Mouse (Mus musculus) forebrain, postnatal 0 days (tissue): Measurements from ENCODE around the gene Nfx1. TPM values are rescaled to one million over a fixed set of nuclear protein-coding genes. Genes with fewer than 3 reads are reported as not detected.
A peak's percentile ranks its signal among the peaks of the same experiment; 100 is the strongest.

Experiments used
- ATAC-seq: fragments of 200-750 bp; cut with Nextera tagmentation; 2 replicates; pipeline ENCODE4 v1.8.0; 2017; ENCODE audit warnings: mild to moderate bottlenecking, moderate library complexity
- DNase-seq: peaks from one replicate; pipeline ENCODE4 v3.0.0-alpha.2; 2015
- H3K27ac ChIP-seq: fragments of 300-500 bp; sonication (generic); 2 replicates; pipeline ENCODE4 v1.5.1; 2014; ENCODE audit warnings: low read depth, mild to moderate bottlenecking, antibody characterized with exemption, low read length, moderate library complexity, mixed read lengths
- H3K27me3 ChIP-seq: fragments of 300-500 bp; sonication (generic); 2 replicates; pipeline ENCODE4 v1.6.1; 2014; ENCODE audit warnings: mild to moderate bottlenecking, low read length, mixed read lengths; ENCODE audit not compliant: insufficient read depth
- H3K36me3 ChIP-seq: fragments of 300-500 bp; sonication (generic); 2 replicates; pipeline ENCODE4 v1.6.1; 2014; ENCODE audit warnings: mild to moderate bottlenecking, moderate library complexity; ENCODE audit not compliant: insufficient read depth
- H3K4me1 ChIP-seq: fragments of 300-500 bp; sonication (generic); 2 replicates; pipeline ENCODE4 v1.6.1; 2014; ENCODE audit warnings: antibody characterized with exemption; ENCODE audit not compliant: insufficient read depth
- H3K4me2 ChIP-seq: fragments of 300-500 bp; sonication (generic); 2 replicates; pipeline ENCODE4 v1.6.1; 2014; ENCODE audit warnings: low read depth, mild to moderate bottlenecking, moderate library complexity
- H3K4me3 ChIP-seq: fragments of 300-500 bp; sonication (generic); 2 replicates; pipeline ENCODE4 v1.5.1; 2014; ENCODE audit warnings: low read depth, low read length, mixed read lengths
- H3K9ac ChIP-seq: fragments of 300-500 bp; sonication (generic); 2 replicates; pipeline ENCODE4 v1.6.1; 2014; ENCODE audit warnings: mild to moderate bottlenecking
- H3K9me3 ChIP-seq: fragments of 300-500 bp; sonication (generic); 2 replicates; pipeline ENCODE4 v1.6.1; 2016; ENCODE audit warnings: low read length
- CTCF ChIP-seq: sonication (generic); IDR thresholded peaks from 2 replicates; pipeline ENCODE4 v1.5.1; 2016; ENCODE audit warnings: antibody characterized with exemption, control low read depth, low read depth
- WGBS: fragments of 180-500 bp; shearing (Covaris S2); extraction: QIAGEN DNeasy Blood & Tissue Kit; methylation state at CpG from one replicate; pipeline ENCODE4 v1.1.7; 2014; 5-methylcytosine and 5-hydroxymethylcytosine counted together
- polyA plus RNA-seq: library from polyadenylated mRNA; unstranded; fragments of >200 nt; fragmentation: Nextera tagmentation; extraction: Ambion mirVana; gene quantifications from 2 replicates; pipeline ENCODE4 v1.2.1, GENCODE M21; 2015
- total RNA-seq: library from RNA; depleted of rRNA; stranded (reverse); fragments of >200 nt; gene quantifications from 2 replicates; pipeline ENCODE4 v1.2.3, GENCODE M21; 2014

Nfx1 gene
- total and polyA plus RNA-seq, 2 experiments from 2014 or later = 68.4 to 92.1 TPM

- no peak overlapping the region for H3K9ac ChIP-seq
- ATAC-seq (no peak), DNase-seq (no peak)
- H3K36me3 ChIP-seq = no peaks in the 10 kb centered on the region
- H3K27me3 ChIP-seq = no peaks in the 10 kb centered on the region
- no peaks in the 10 kb centered on the region for H3K4me1 ChIP-seq
- no peak for TF ChIP-seq CTCF
- no peak overlapping the region for H3K27ac ChIP-seq
- 83% methylated on average over 13 of the region's 13 CpGs for WGBS
- no peak overlapping the region for H3K4me2 ChIP-seq
- no peak overlapping the region for H3K4me3 ChIP-seq
- no peaks in the 10 kb centered on the region for H3K9me3 ChIP-seq
Measured at GRCm38 (mm10) chr4:41055111-41055510, 84.4 kb downstream of the Nfx1 start.

GRCm38 (mm10) chr4:41056253-41056652, 85.5 kb downstream of the Nfx1 start:
- DNase-seq (no peak), ATAC-seq (no peak)
- Histone ChIP-seq H3K36me3 (no peaks in the 10 kb centered on the region), H3K4me1 (no peaks in the 10 kb centered on the region), H3K9ac (no peak overlapping the region), H3K27ac (no peak overlapping the region), H3K4me2 (no peak overlapping the region), H3K4me3 (no peak overlapping the region), H3K27me3 (no peaks in the 10 kb centered on the region), H3K9me3 (no peaks in the 10 kb centered on the region)
- WGBS = 23% methylated on average over 1 of the region's 1 CpGs
- no peak for TF ChIP-seq CTCF

GRCm38 (mm10) chr4:41056742-41057332, 86.1 kb downstream of the Nfx1 start:
- no peak for DNase-seq
- no peak overlapping the region for H3K27ac ChIP-seq
- H3K9me3 ChIP-seq = no peaks in the 10 kb centered on the region
- no peak for ATAC-seq
- H3K4me2 ChIP-seq = no peak overlapping the region
- H3K9ac ChIP-seq = no peak overlapping the region
- H3K4me3 ChIP-seq = no peak overlapping the region
- no peak for TF ChIP-seq CTCF
- H3K4me1 ChIP-seq = no peaks in the 10 kb centered on the region
- H3K36me3 ChIP-seq = no peaks in the 10 kb centered on the region
- no peaks in the 10 kb centered on the region for H3K27me3 ChIP-seq
- WGBS = 69% methylated on average over 7 of the region's 7 CpGs

- no peak for TF ChIP-seq CTCF
Measured at GRCm38 (mm10) chr4:41057361-41057760, 86.7 kb downstream of the Nfx1 start.

GRCm38 (mm10) chr4:41063351-41063750, 92.6 kb downstream of the Nfx1 start:
- ATAC-seq (no peak), DNase-seq (no peak)
- no peaks in the 10 kb centered on the region for H3K9me3 ChIP-seq
- H3K9ac ChIP-seq = no peak overlapping the region
- no peaks in the 10 kb centered on the region for H3K36me3 ChIP-seq
- WGBS = 62% methylated on average over 3 of the region's 3 CpGs
- no peak overlapping the region for H3K4me3 ChIP-seq
- H3K4me1 ChIP-seq = no peaks in the 10 kb centered on the region
- TF ChIP-seq CTCF = no peak
- no peaks in the 10 kb centered on the region for H3K27me3 ChIP-seq
- H3K27ac ChIP-seq = no peak overlapping the region
- no peak overlapping the region for H3K4me2 ChIP-seq

More at GRCm38 (mm10) chr4:41057361-41057760, 86.7 kb downstream of the Nfx1 start:
- WGBS = 69% methylated on average over 7 of the region's 9 CpGs
- ATAC-seq (no peak), DNase-seq (no peak)
- H3K9me3 ChIP-seq = no peaks in the 10 kb centered on the region
- H3K27me3 ChIP-seq = no peaks in the 10 kb centered on the region
- no peaks in the 10 kb centered on the region for H3K4me1 ChIP-seq
- no peak overlapping the region for H3K4me3 ChIP-seq
- H3K9ac ChIP-seq = no peak overlapping the region
- no peaks in the 10 kb centered on the region for H3K36me3 ChIP-seq
- no peak overlapping the region for H3K27ac ChIP-seq
- H3K4me2 ChIP-seq = no peak overlapping the region

GRCm38 (mm10) chr4:41063894-41064673, 93.4 kb downstream of the Nfx1 start:
- no peak for ATAC-seq
- DNase-seq = no peak
- no peaks in the 10 kb centered on the region for H3K4me1 ChIP-seq
- no peaks in the 10 kb centered on the region for H3K27me3 ChIP-seq
- H3K4me2 ChIP-seq = no peak overlapping the region
- H3K9me3 ChIP-seq = no peaks in the 10 kb centered on the region
- WGBS = 19% methylated on average over 16 of the region's 16 CpGs
- H3K9ac ChIP-seq = no peak overlapping the region
- no peaks in the 10 kb centered on the region for H3K36me3 ChIP-seq
- no peak overlapping the region for H3K27ac ChIP-seq
- no peak overlapping the region for H3K4me3 ChIP-seq
- peak; percentile 47; the same call in 1 of the 2 replicates for TF ChIP-seq CTCF

- no peak for TF ChIP-seq CTCF
- H3K27me3 ChIP-seq = no peaks in the 10 kb centered on the region
- no peak overlapping the region for H3K27ac ChIP-seq
- ATAC-seq = no peak
- H3K9ac ChIP-seq = no peak overlapping the region
- no peak overlapping the region for H3K4me2 ChIP-seq
- H3K4me1 ChIP-seq = no peaks in the 10 kb centered on the region
- no peak for DNase-seq
- WGBS = 77% methylated on average over 4 of the region's 4 CpGs
- no peaks in the 10 kb centered on the region for H3K36me3 ChIP-seq
- H3K4me3 ChIP-seq = no peak overlapping the region
- no peaks in the 10 kb centered on the region for H3K9me3 ChIP-seq
Measured at GRCm38 (mm10) chr4:41065196-41065595, 94.5 kb downstream of the Nfx1 start.
